Mouse (Mus musculus) lung, postnatal 0 days (tissue): ENCODE data around the gene Kdm7a.

Source experiments
- CTCF ChIP-seq: IDR thresholded peaks from 2 replicates; pipeline ENCODE4 v1.5.1; 2016; ENCODE audit warnings: antibody characterized with exemption, mild to moderate bottlenecking
- EP300 ChIP-seq: IDR thresholded peaks from 2 replicates; pipeline ENCODE4 v1.6.1; 2016; ENCODE audit warnings: antibody characterized with exemption, mild to moderate bottlenecking, control low read depth

GRCm38 (mm10) chr6:39249176-39249770, 42.7 kb upstream of the Kdm7a start:
- TF ChIP-seq CTCF (no peak), EP300 (no peak)
